Mouse (Mus musculus) liver, embryonic 14.5 days (tissue): Measurements from ENCODE around the gene 3110082J24Rik. TPM values are rescaled to one million over a fixed set of nuclear protein-coding genes. Genes with fewer than 3 reads are reported as not detected.

Experiments
- ATAC-seq: fragments of 200-750 bp; cut with Nextera tagmentation; 2 replicates; pipeline ENCODE4 v1.8.0; 2017; ENCODE audit warnings: moderate number of reproducible peaks, mild to moderate bottlenecking, moderate library complexity; ENCODE audit not compliant: insufficient read depth
- DNase-seq, 3 experiments: peaks; one replicate each; pipeline ENCODE4 v3.0.0-alpha.2; 2012 to 2013; ENCODE audit warnings: low read depth in 3 of 3, low spot score in 3 of 3
- H3K27ac ChIP-seq: fragments of 300-500 bp; sonication (generic); 2 replicates; pipeline ENCODE4 v1.5.1; 2014; ENCODE audit warnings: moderate library complexity, mild to moderate bottlenecking, control low read depth, inconsistent platforms
- H3K27me3 ChIP-seq: fragments of 300-500 bp; sonication (generic); 2 replicates; pipeline ENCODE4 v1.6.1; 2014; ENCODE audit warnings: mild to moderate bottlenecking, low read length, moderate library complexity; ENCODE audit not compliant: control insufficient read depth, insufficient read depth
- H3K36me3 ChIP-seq: fragments of 300-500 bp; sonication (generic); replicated peaks from 2 replicates; pipeline ENCODE4 v1.6.1; 2014; ENCODE audit warnings: low read depth; ENCODE audit not compliant: control insufficient read depth, insufficient read depth
- H3K4me1 ChIP-seq, 2 experiments: fragments of 200-500 bp in 1 of 2; fragments of 300-500 bp in 1 of 2; sonication (generic) in 1 of 2; replicated peaks; 2 replicates each; pipeline ENCODE4 v1.6.1; 2012 to 2014; ENCODE audit warnings: antibody characterized with exemption in 1 of 2, inconsistent platforms in 1 of 2, low read length in 1 of 2; ENCODE audit not compliant: control insufficient read depth in 2 of 2, insufficient read depth in 2 of 2
- H3K4me2 ChIP-seq: fragments of 300-500 bp; sonication (generic); 2 replicates; pipeline ENCODE4 v1.6.1; 2014; ENCODE audit warnings: low read depth, mild to moderate bottlenecking, control low read depth, moderate library complexity
- H3K4me3 ChIP-seq, 2 experiments: fragments of 200-500 bp in 1 of 2; fragments of 300-500 bp in 1 of 2; sonication (generic) in 1 of 2; 2 replicates each; pipeline ENCODE4 v1.5.1; 2012 to 2014; ENCODE audit warnings: low read depth in 2 of 2, low read length in 2 of 2, mild to moderate bottlenecking in 2 of 2, control low read depth in 1 of 2, inconsistent platforms in 1 of 2, moderate library complexity in 1 of 2; ENCODE audit not compliant: insufficient read depth in 1 of 2
- H3K9ac ChIP-seq: fragments of 300-500 bp; sonication (generic); replicated peaks from 2 replicates; pipeline ENCODE4 v1.6.1; 2014; ENCODE audit warnings: mild to moderate bottlenecking, control low read depth, moderate library complexity
- H3K9me3 ChIP-seq: fragments of 300-500 bp; sonication (generic); 2 replicates; pipeline ENCODE4 v1.6.1; 2016; ENCODE audit warnings: low read length, mixed read lengths; ENCODE audit not compliant: control insufficient read depth
- CTCF ChIP-seq: IDR thresholded peaks from 2 replicates; pipeline ENCODE4 v1.5.1; 2016; ENCODE audit warnings: antibody characterized with exemption, low read depth, control low read depth
- EP300 ChIP-seq: IDR thresholded peaks from 2 replicates; pipeline ENCODE4 v1.6.1; 2016; ENCODE audit warnings: antibody characterized with exemption, low read depth
- WGBS: fragments of 180-500 bp; shearing (Covaris S2); extraction: QIAGEN DNeasy Blood & Tissue Kit; methylation state at CpG from one replicate; pipeline ENCODE4 v1.1.7; 2014; ENCODE audit not compliant: insufficient replicate concordance; 5-methylcytosine and 5-hydroxymethylcytosine counted together
- polyA plus RNA-seq, 2 experiments: library from polyadenylated mRNA; depleted of rRNA in 1 of 2; stranded (reverse) in 1 of 2; unstranded in 1 of 2; fragments of >200 nt; fragmentation: Nextera tagmentation in 1 of 2; extraction: Ambion mirVana in 1 of 2; gene quantifications; 2 replicates each; pipeline versions ENCODE4 v1.2.1 to v1.2.3; 2012 to 2014

Gene 3110082J24Rik
- polyA plus RNA-seq (2012; rRNA removed) (not detected in 2 replicates), polyA plus RNA-seq (2014; fragmentation: Nextera tagmentation; extraction: Ambion mirVana) (not detected in 2 replicates)

GRCm38 (mm10) chr5:30105668-30106300 lies at the start of gene 3110082J24Rik:
TSS of gene 3110082J24Rik (minus strand) at chr5:30106086.
- ATAC-seq (no peak), DNase-seq (no peak)
- H3K36me3 ChIP-seq, result no peaks in the 10 kb centered on the region
- H3K4me2 ChIP-seq, result peak within 1 kb of the TSS; percentile 47
- H3K27me3 ChIP-seq, result peaks cover 67% of the 10 kb centered on the region
- H3K9ac ChIP-seq, result no peak within 1 kb of the TSS
- 3% methylated on average over 29 of the region's 29 CpGs for WGBS
- no peak within 1 kb of the TSS for H3K27ac ChIP-seq
- TF ChIP-seq CTCF, result no peak
- TF ChIP-seq EP300, result no peak
- H3K4me3 ChIP-seq, result peak within 1 kb of the TSS in 1 of 2 experiments; percentile 32; a peak in 2 of 4 replicates
- no peaks in the 10 kb centered on the region for H3K9me3 ChIP-seq
- H3K4me1 ChIP-seq, result no peaks in the 10 kb centered on the region; a peak in 1 of 4 replicates

- Histone ChIP-seq H3K9me3 (no peaks in the 10 kb centered on the region), H3K4me1 (peaks cover 6% of the 10 kb centered on the region in 2 experiments), H3K27ac (peak overlapping the region; percentile 73), H3K36me3 (no peaks in the 10 kb centered on the region), H3K27me3 (no peaks in the 10 kb centered on the region), H3K4me3 (peak overlapping the region; percentile 75 to 93), H3K9ac (peak overlapping the region; percentile 84), H3K4me2 (peak overlapping the region; percentile 90)
- TF ChIP-seq EP300, result no peak
- no peak; the same call in 1 of the 2 replicates for TF ChIP-seq CTCF
- WGBS, result under 1% methylated on average over 31 of the region's 31 CpGs
- ATAC-seq (peak; percentile 31), DNase-seq (no peak)
Observed at GRCm38 (mm10) chr5:30155395-30155792, 49.5 kb upstream of the 3110082J24Rik start.

DNA sequence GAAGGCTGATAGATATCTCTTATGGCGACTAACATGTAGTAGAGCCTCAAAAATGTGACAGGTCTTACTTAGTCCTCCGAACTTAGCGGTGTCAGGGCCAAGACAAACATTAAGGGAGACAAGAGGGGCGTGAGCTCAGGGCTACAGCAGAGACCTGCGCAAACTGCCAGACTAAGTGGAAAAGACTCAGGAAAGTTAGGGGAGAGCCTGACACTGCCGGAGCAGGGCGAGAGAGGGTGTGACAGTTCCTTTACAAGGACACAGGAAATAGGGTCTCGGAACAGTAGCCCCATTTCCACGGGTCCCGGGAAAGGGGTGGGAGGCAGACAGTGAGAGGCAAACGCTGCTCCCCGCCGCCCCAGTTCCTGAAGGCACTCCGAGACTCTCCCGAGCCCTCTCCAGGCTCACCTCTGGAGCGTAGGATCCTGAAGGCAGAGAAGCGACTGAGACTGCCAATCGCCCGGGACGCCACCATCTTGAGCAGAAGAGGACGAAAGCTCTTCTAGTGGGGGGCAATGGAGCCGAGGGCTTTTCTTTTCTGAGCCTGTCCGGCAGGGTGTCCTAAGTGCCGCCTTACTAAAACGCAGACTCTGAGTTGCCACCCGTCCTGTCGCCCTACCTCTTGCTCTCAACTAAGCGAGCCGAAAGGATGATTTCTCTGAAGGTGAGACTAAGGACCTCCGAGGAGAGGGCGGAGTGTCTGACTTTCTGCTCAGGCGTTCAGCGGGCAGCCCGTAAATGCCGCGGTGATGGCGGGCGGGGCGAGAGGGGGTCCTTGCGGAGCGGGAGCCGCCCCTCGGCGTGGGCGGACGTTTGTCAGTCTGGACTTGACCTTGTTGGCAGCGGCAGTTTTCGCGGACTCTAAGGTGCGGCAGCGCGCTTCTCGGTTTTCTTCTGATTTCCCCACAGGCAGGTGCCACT lies 48.8 kb upstream of the 3110082J24Rik start, which contains the start of the genes Hadha and Hadhb:
Gene Hadha, minus strand, starts transcription at position 689 of the 921 bp plus-strand sequence.
Gene Hadhb, plus strand, starts transcription at position 775 of the 921 bp plus-strand sequence.
- under 1% methylated on average over 53 of the region's 53 CpGs for WGBS
- peak within 1 kb of the TSS; percentile 90 for H3K4me2 ChIP-seq
- H3K9ac ChIP-seq, result peak within 1 kb of the TSS; percentile 84
- H3K9me3 ChIP-seq, result no peaks in the 10 kb centered on the region
- H3K4me1 ChIP-seq, result peaks cover 6% of the 10 kb centered on the region in 2 experiments
- no peaks in the 10 kb centered on the region for H3K27me3 ChIP-seq
- ATAC-seq, result peak; percentile 92
- peak; percentile 81 to 85 (median 81) for DNase-seq
- no peaks in the 10 kb centered on the region for H3K36me3 ChIP-seq
- TF ChIP-seq CTCF, result no peak
- peak; percentile 77 for TF ChIP-seq EP300
- H3K27ac ChIP-seq, result peak within 1 kb of the TSS; percentile 73
- H3K4me3 ChIP-seq, result peak within 1 kb of the TSS; percentile 75 to 93

DNA sequence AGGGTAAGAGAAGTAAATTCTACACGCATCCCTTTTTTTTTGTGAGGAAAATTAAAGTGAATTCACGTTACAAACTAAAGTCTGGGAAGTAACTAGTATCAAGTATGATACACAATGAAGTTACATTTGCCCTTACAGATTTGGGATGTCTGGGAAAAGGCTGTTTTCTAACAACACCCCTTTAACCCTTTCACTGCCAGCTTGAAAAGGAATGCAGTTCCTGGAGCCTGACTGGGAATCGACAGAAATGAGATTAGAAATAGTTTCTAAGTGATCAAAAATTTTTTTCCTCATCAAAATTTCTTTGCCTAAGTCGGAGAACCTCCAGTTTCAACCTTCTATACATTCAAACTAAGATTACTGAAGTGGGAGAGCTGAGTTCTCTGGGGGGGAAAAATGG lies 48.1 kb upstream of the 3110082J24Rik start:
- ATAC-seq, result no peak
- WGBS, result 22% methylated on average over 4 of the region's 4 CpGs
- H3K36me3 ChIP-seq, result peaks cover 2% of the 10 kb centered on the region; the same call in 1 of the 2 replicates

More for the DNA sequence above, 48.1 kb upstream of the 3110082J24Rik start:
- Histone ChIP-seq H3K9ac (peak overlapping the region; percentile 84), H3K27ac (peak overlapping the region; percentile 73), H3K4me3 (peak overlapping the region; percentile 75 to 93), H3K4me2 (peak overlapping the region; percentile 90), H3K27me3 (no peaks in the 10 kb centered on the region), H3K9me3 (no peaks in the 10 kb centered on the region), H3K4me1 (peaks cover 6% of the 10 kb centered on the region in 2 experiments)
- TF ChIP-seq CTCF (no peak), EP300 (no peak)
- DNase-seq, result peak in 2 of 3 experiments; percentile 13 to 22
